Mouse (Mus musculus) brain, embryonic 14.5 days (tissue): ENCODE measurements at regions not wholly inside any gene's neighbourhood (a gene's known extent, or its start where the extent isn't known, plus 50 kb on each side); places are given as distances from the start of the nearest gene placed in this dataset.

Experiments used
- CTCF ChIP-seq: fragments of 200-500 bp; IDR thresholded peaks from 2 replicates; pipeline ENCODE4 v1.5.1; 2012; ENCODE audit warnings: inconsistent platforms, mild to moderate bottlenecking, moderate library complexity, borderline replicate concordance; ENCODE audit not compliant: insufficient read depth, insufficient read length; ENCODE audit errors: extremely low read depth
- POLR2A ChIP-seq: fragments of 200-500 bp; IDR thresholded peaks from 2 replicates; pipeline ENCODE4 v1.6.1; 2012; ENCODE audit warnings: mild to moderate bottlenecking, inconsistent platforms, borderline replicate concordance; ENCODE audit not compliant: poor library complexity, insufficient read depth, insufficient read length, severe bottlenecking; ENCODE audit errors: extremely low read depth

GRCm38 (mm10) chr10:98805013-98805412 lies 109.2 kb upstream of the Atp2b1 start:
- no peak for TF ChIP-seq POLR2A
- no peak for TF ChIP-seq CTCF
